Mouse (Mus musculus) Muller cell, postnatal 12 days (primary cell): ENCODE data around the gene Gm4302.
"Not testable (repeated sequence)": the region's sequence is repeated elsewhere in the genome, so short reads cannot be mapped to it uniquely, and the experiment has no call there.

Experiments
- DNase-seq: peaks from one replicate; pipeline ENCODE4 v3.0.0-alpha.2; 2015; ENCODE audit errors: inconsistent ontology term

The Gm4302 gene

GRCm38 (mm10) chr10:100340536-100340935, at the start of gene Gm4302:
Gene Gm4302 (plus strand): TSS chr10:100340836.
- DNase-seq: not testable (repeated sequence)

- DNase-seq: no peak
Observed at GRCm38 (mm10) chr10:100296105-100296504, 44.5 kb upstream of the Gm4302 start.

DNA sequence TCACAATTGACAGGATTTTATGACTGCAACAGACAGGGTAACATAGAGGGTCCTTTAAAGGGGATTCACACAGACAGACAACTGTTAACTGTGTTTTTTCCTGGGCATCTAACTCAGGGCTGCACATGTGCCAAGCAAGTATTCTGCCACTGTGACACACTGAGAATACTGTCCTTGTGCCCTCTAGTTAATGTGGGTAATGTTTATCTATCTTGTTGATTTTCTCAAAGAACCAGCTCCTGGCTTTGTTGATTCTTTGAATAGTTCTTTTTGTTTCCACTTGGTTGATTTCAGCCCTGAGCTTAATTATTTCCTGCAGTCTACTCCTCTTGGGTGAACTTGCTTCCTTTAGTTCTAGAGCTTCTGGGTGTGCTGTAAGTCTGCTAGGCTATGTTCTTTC, 40.5 kb upstream of the Gm4302 start:
- not testable (repeated sequence) for DNase-seq

GRCm38 (mm10) chr10:100335376-100335775, 5.3 kb upstream of the Gm4302 start, which contains the start of gene Gm4301:
Gene Gm4301 (plus strand): TSS chr10:100335676.
- not testable (repeated sequence) for DNase-seq

- not testable (repeated sequence) for DNase-seq
Observed at GRCm38 (mm10) chr10:100345672-100346071, 5.0 kb downstream of the Gm4302 start, which contains the start of gene Gm4303. Gene Gm4303 (plus strand): TSS chr10:100345972.

DNA sequence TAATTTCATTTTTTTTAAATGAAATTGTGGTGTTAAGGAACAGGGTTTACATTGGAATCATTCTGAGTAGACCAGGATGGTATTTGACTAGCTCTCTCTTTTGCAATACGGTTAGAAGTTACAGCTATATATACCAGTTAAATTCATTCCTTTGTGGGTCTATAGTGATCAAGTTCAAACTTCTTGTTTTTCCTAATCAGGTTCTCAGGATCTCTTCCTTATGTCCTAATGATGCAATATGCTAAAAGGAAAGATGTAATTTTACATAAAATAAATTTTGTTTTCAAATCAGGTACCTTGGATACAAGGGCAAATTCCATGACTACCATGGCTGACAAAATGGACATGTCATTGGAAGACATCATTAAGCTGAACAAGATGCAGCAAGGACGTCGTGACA, 10.2 kb downstream of the Gm4302 start, which contains the start of gene Gm4305:
Gene Gm4305 (plus strand): TSS at position 301 of the 400 bp plus-strand sequence.
- not testable (repeated sequence) for DNase-seq

DNA sequence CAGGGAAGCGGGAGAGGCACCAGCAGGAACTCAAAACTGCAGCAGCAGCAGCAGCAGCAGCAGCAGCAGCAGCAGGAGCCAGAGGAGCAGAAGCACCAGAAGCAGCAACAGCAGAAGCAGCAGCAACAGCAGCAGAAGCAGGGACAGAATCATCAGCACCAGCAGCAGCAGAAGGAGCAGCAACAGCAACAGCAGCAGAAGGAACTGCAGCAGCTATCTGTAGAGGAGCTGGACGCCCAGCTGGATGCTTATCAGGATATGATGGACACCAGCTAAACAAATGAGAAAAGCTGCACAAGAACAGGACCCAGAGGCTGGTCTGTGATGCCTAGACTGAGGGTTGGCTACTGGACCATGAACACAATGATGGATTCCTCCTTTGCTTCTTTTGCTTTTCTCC, 16.2 kb downstream of the Gm4302 start:
- DNase-seq: not testable (repeated sequence)

GRCm38 (mm10) chr10:100361038-100361437, 20.4 kb downstream of the Gm4302 start, which contains the start of gene Gm4307:
Gene Gm4307 (plus strand): TSS chr10:100361338.
- not testable (repeated sequence) for DNase-seq

DNA sequence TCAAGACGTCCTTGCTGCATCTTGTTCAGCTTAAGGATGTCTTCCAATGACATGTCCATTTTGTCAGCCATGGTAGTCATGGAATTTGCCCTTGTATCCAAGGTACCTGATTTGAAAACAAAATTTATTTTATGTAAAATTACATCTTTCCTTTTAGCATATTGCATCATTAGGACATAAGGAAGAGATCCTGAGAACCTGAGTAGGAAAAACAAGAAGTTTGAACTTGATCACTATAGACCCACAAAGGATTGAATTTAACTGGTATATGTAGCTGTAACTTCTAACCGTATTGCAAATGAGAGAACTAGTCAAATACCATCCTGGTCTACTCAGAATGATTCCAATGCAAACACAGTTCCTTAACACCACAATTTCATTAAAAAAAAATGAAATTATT, 41.8 kb downstream of the Gm4302 start, which contains the start of gene Gm4312:
Gene Gm4312 (minus strand): TSS at position 101 of the 400 bp plus-strand sequence.
- DNase-seq: not testable (repeated sequence)
